Mouse (Mus musculus) large intestine, adult 2 months (tissue): ENCODE data around the gene Scnm1. TPM values are rescaled to one million over a fixed set of nuclear protein-coding genes. Genes with fewer than 3 reads are reported as not detected.

Source experiments
- DNase-seq: peaks from one replicate; pipeline ENCODE4 v3.0.0-alpha.2; 2012; ENCODE audit warnings: low read depth, low spot score
- WGBS: fragments of 180-500 bp; shearing (Covaris S2); methylation state at CpG from one replicate; pipeline ENCODE4 v1.1.7; 2018; 5-methylcytosine and 5-hydroxymethylcytosine counted together
- polyA plus RNA-seq: library from polyadenylated mRNA; depleted of rRNA; stranded (reverse); fragments of >200 nt; gene quantifications from 2 replicates; pipeline ENCODE4 v1.2.3, GENCODE M21; 2012; rRNA removed

Scnm1 gene
- polyA plus RNA-seq: 45.6 and 51.2 TPM in 2 replicates

- peak; percentile 93 for DNase-seq
- under 1% methylated on average over 20 of the region's 20 CpGs for WGBS
Observed at GRCm38 (mm10) chr3:95133680-95134101, at the start of gene Scnm1, which contains the start of gene Lysmd1. Gene Scnm1, minus strand, starts transcription at chr3:95134011. Gene Lysmd1, plus strand, starts transcription at chr3:95134088.

GRCm38 (mm10) chr3:95181841-95182240, 48.0 kb upstream of the Scnm1 start:
- 58% methylated on average over 1 of the region's 1 CpGs for WGBS
- DNase-seq: no peak

- DNase-seq: no peak
- WGBS: 57% methylated on average over 3 of the region's 3 CpGs
Observed at GRCm38 (mm10) chr3:95179890-95180289, 46.1 kb upstream of the Scnm1 start.

GRCm38 (mm10) chr3:95178948-95179347, 45.1 kb upstream of the Scnm1 start:
- 87% methylated on average over 5 of the region's 5 CpGs for WGBS
- no peak for DNase-seq

- DNase-seq: peak; percentile 42
- 20% methylated on average over 6 of the region's 6 CpGs for WGBS
Observed at GRCm38 (mm10) chr3:95177583-95177982, 43.8 kb upstream of the Scnm1 start.

- 78% methylated on average over 3 of the region's 3 CpGs for WGBS
- DNase-seq: no peak
Observed at GRCm38 (mm10) chr3:95176500-95176899, 42.7 kb upstream of the Scnm1 start.

- WGBS: 18% methylated on average over 16 of the region's 16 CpGs
- peak; percentile 46 for DNase-seq
Observed at GRCm38 (mm10) chr3:95174011-95174592, 40.3 kb upstream of the Scnm1 start.

- DNase-seq: no peak
- 18% methylated on average over 58 of the region's 58 CpGs for WGBS
Observed at GRCm38 (mm10) chr3:95173256-95173949, 39.6 kb upstream of the Scnm1 start.

GRCm38 (mm10) chr3:95172526-95173255, 38.9 kb upstream of the Scnm1 start:
- 37% methylated on average over 79 of the region's 84 CpGs for WGBS
- no peak for DNase-seq

- no peak for DNase-seq
- WGBS: 46% methylated on average over 6 of the region's 6 CpGs
Observed at GRCm38 (mm10) chr3:95171105-95171504, 37.3 kb upstream of the Scnm1 start.

GRCm38 (mm10) chr3:95169996-95170395, 36.2 kb upstream of the Scnm1 start:
- DNase-seq: no peak
- WGBS: 89% methylated on average over 10 of the region's 10 CpGs

- no peak for DNase-seq
- 72% methylated on average over 5 of the region's 5 CpGs for WGBS
Observed at GRCm38 (mm10) chr3:95164840-95165239, 31.0 kb upstream of the Scnm1 start.

- WGBS: 91% methylated on average over 5 of the region's 5 CpGs
- no peak for DNase-seq
Observed at GRCm38 (mm10) chr3:95164256-95164550, 30.4 kb upstream of the Scnm1 start.

GRCm38 (mm10) chr3:95163419-95164255, 29.8 kb upstream of the Scnm1 start:
- WGBS: 69% methylated on average over 11 of the region's 11 CpGs
- DNase-seq: no peak

GRCm38 (mm10) chr3:95162345-95162628, 28.5 kb upstream of the Scnm1 start:
- WGBS: 37% methylated on average over 2 of the region's 2 CpGs
- DNase-seq: no peak

- no peak for DNase-seq
- 30% methylated on average over 9 of the region's 9 CpGs for WGBS
Observed at GRCm38 (mm10) chr3:95161618-95162344, 28.0 kb upstream of the Scnm1 start.

- no peak for DNase-seq
- 8% methylated on average over 30 of the region's 30 CpGs for WGBS
Observed at GRCm38 (mm10) chr3:95161041-95161551, 27.3 kb upstream of the Scnm1 start.

- under 1% methylated on average over 66 of the region's 66 CpGs for WGBS
- DNase-seq: peak; percentile 64
Observed at GRCm38 (mm10) chr3:95159987-95160963, 26.5 kb upstream of the Scnm1 start, which contains the start of gene Sema6c. Gene Sema6c, plus strand, starts transcription at chr3:95160457.
